Mouse (Mus musculus) lung, adult 2 months (tissue): ENCODE data around the gene E130114P18Rik. TPM values are rescaled to one million over a fixed set of nuclear protein-coding genes. Genes with fewer than 3 reads are reported as not detected.

Experiments
- DNase-seq: peaks from one replicate; pipeline ENCODE4 v3.0.0; 2022
- H3K4me1 ChIP-seq: fragments of 200-500 bp; 2 replicates; pipeline ENCODE4 v1.6.1; 2011; ENCODE audit warnings: low read length; ENCODE audit not compliant: control insufficient read depth, insufficient read depth
- H3K4me3 ChIP-seq: fragments of 200-500 bp; replicated peaks from 2 replicates; pipeline ENCODE3; 2011; ENCODE audit warnings: low read depth, mild to moderate bottlenecking, control low read depth, low read length; ENCODE audit errors: extremely low read depth
- CTCF ChIP-seq: fragments of 200-500 bp; IDR thresholded peaks from 2 replicates; pipeline ENCODE4 v1.5.1; 2011; ENCODE audit warnings: mild to moderate bottlenecking, low read length, control low read depth; ENCODE audit not compliant: insufficient read depth
- POLR2A ChIP-seq: fragments of 200-500 bp; IDR thresholded peaks from 2 replicates; pipeline ENCODE4 v1.6.1; 2011; ENCODE audit warnings: low read depth, mild to moderate bottlenecking, control low read depth, low read length, borderline replicate concordance; ENCODE audit errors: extremely low read depth
- WGBS: fragments of 180-500 bp; shearing (Covaris S2); methylation state at CpG from one replicate; pipeline ENCODE4 v1.1.7; 2018; 5-methylcytosine and 5-hydroxymethylcytosine counted together
- polyA plus RNA-seq: library from polyadenylated mRNA; depleted of rRNA; stranded (reverse); fragments of >200 nt; gene quantifications from 2 replicates; pipeline ENCODE4 v1.2.3, GENCODE M21; 2012

Gene E130114P18Rik
- polyA plus RNA-seq, 1 experiment, result 0.17 TPM

DNA sequence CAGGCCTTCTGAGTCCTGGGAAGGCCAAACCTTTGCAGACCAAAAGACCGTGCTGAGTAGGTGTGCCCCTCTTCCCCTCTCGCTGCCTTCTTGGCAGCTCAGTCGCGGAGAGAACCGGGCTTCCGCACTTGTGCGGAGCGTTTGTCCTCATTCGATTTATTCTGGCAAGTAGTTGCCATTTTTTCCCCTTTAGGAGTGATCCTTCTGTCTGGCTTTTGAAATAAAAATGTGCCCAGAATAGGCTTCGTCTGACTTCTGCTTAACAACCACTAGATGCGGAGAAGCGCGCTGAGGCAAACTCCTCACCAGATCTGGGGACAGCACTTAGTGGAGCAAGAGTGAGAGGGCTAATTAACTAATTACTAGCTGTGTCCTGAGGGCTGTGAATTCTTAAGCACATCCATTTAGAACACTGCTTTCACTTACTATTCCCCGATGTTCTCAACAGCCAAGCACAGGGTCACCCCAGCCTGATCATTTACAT, 19.9 kb downstream of the E130114P18Rik start:
- peak overlapping the region; percentile 99 for H3K4me3 ChIP-seq
- no peak for TF ChIP-seq POLR2A
- peak; percentile 18; the same call in 1 of the 2 replicates for TF ChIP-seq CTCF
- WGBS, result 2% methylated on average over 14 of the region's 14 CpGs
- peak; percentile 55 for DNase-seq
- H3K4me1 ChIP-seq, result peaks cover 5% of the 10 kb centered on the region

DNA sequence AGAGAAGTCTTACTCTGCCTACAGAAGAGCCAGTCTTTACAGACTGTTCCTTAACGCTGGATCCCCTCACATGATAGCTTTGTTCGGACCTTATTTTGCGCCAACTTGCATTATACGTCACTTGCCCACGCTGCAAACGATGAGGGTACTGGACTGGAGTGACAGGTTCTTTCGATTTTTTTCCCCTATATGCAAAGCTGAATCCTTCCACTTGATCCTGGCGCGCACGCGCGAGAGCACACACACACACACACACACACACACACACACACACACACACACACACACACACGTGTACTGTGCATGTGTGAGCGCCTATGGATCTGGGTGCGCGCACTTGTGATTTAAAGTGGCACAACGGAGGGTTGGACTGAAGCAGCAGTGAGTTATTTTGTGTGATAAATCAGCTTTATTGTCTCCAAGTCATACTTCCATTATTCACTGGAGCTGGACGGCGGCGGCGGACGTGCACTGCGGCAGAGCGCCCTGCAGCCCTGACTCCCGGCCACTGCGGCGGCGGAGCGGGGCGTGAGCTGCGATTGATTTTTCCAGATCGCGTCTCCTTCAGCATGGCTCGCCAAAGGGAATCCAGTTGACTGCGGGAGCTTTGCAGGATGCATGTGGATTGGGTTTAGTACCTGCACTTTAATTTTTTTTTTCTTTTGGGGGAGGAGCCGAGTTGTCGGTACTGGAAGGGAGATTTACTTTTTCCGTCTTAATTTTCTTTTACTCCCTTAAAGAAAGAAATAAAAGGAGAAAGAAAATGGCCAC, 20.5 kb downstream of the E130114P18Rik start:
- peaks cover 9% of the 10 kb centered on the region for H3K4me1 ChIP-seq
- peak overlapping the region; percentile 99 for H3K4me3 ChIP-seq
- DNase-seq, result peak; percentile 77
- WGBS, result under 1% methylated on average over 38 of the region's 38 CpGs
- TF ChIP-seq CTCF (no peak), POLR2A (no peak)

DNA sequence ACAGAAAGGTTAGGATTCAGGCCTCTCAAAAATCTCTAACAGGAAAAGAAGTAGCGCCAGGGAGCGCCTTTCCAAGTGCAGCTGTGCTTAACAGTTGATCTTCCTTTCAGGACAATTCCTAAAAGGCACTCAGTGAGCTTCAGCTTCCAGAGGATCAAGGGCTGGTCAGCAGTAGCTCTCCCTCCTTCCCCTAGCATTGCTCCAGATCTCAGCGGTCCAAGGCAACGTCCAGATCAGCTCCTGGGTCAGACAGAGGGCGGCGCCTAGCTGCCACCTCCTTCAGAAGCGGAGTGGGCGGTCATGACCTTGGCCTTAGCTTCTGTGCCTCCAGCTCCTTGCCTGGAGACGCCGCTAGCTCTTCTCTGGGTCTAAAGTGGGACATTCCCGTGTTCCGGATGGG, 23.6 kb downstream of the E130114P18Rik start:
- no peak for TF ChIP-seq CTCF
- TF ChIP-seq POLR2A, result peak; percentile 37; the same call in 1 of the 2 replicates
- DNase-seq, result peak; percentile 46
- Histone ChIP-seq H3K4me1 (peaks cover 11% of the 10 kb centered on the region), H3K4me3 (peak overlapping the region; percentile 5)
- WGBS, result 35% methylated on average over 12 of the region's 12 CpGs

GRCm38 (mm10) chr4:97753521-97753920, 24.4 kb downstream of the E130114P18Rik start:
- WGBS, result 57% methylated on average over 1 of the region's 1 CpGs
- H3K4me1 ChIP-seq, result peaks cover 11% of the 10 kb centered on the region
- TF ChIP-seq POLR2A, result no peak
- no peak for TF ChIP-seq CTCF
- no peak overlapping the region for H3K4me3 ChIP-seq
- no peak for DNase-seq

DNA sequence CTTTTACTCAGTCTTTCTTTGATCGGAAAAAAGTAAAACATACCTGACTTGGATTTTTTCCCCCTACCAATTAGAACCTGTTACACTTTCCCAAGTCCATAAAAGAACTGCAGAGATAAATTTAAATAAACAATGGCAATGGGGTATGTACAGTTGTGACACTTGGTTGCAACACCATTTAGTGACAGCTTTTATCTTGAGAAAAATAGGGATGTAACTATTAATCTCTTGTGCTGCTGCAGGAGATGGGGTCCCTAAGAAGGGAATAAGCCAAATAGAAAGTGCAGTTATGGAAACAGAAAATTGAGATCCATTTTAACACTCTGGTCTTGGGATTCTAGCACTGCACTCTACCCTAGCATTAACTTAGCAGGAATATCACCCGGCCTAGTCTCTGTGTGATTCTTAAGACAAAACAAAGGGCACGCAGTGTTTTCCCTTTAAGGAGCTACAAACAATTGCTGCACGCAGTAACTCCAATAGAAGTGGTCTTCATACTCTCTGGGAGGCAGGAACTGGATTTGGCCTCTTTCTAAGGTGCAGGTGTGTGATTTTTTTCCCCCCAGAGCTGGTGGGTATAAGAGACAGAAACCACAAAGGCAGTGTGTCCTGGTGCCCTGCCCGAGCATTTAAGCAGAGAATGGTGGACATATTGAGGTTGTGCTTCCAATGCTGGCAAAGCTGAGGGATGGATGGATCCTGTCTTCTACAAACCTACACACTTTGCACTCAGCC, 25.4 kb downstream of the E130114P18Rik start:
- Histone ChIP-seq H3K4me3 (peak overlapping the region; percentile 74), H3K4me1 (peaks cover 11% of the 10 kb centered on the region)
- DNase-seq, result no peak
- 34% methylated on average over 5 of the region's 5 CpGs for WGBS
- TF ChIP-seq POLR2A (no peak), CTCF (no peak)

DNA sequence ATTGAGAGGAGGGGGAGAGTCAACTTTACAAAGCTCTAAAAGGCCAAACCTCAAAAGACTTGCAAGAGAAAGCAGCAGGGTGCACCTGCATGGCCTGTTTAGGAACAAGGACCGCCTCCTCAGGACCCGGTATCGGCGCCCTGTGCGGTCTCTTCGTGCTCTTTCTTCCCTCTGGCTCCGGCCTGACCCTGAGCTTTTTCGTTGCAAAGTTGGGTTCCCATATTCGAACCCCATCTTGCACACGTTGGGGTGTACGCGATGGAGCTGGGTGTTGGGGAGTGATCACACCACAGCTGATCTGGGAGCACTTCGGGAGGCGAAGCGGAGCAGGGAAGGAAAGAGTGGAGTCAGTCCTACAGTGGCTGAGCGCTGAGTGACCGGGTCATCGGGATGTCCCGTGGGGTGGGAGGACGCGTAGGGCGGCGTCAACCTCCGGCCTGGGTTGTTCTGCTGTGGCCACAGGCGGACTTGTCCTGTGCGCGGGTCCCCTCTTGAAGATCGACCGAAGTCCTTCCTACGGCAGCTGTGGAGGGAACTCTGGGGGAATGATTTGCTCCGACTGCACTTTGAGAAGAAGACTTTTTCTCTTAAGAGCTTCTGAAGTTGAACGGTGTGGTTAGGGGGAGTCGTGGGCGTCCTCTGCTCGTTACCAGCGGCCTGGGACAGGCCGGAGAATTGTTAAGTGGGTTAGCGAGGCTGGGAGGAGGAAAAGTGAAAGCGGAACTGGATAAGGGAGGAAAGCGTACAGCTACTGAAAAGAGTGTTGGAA, 26.2 kb downstream of the E130114P18Rik start:
- WGBS, result under 1% methylated on average over 40 of the region's 40 CpGs

DNA sequence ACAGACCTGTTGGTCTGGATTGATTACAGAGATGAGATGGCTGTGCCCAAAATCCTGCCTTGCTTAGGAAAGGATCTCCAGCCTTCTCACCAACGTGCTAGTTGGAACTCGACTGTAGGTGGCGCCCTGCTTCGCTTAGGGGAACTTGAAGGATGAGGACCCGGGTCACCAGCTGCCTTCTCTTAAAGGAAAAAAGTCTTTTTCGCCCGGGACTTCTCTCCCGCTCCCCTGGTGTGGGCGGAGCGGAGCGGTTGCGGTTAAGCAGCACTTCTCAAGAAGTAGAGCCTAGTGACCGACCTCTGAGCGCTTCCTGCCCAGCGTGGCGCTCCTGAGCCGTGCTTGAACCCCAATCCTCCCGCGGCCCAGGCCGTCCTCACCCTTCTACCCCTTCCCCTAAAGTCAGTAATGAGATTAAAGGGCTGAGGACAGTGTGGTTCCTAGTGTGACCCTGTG, 26.8 kb downstream of the E130114P18Rik start:
- H3K4me1 ChIP-seq, result peaks cover 11% of the 10 kb centered on the region
- DNase-seq, result peak; percentile 91
- peak; percentile 95 for TF ChIP-seq CTCF
- TF ChIP-seq POLR2A, result peak; percentile 66; the same call in 1 of the 2 replicates
- under 1% methylated on average over 20 of the region's 20 CpGs for WGBS
- peak overlapping the region; percentile 74 for H3K4me3 ChIP-seq

More for the DNA sequence above, 26.2 kb downstream of the E130114P18Rik start:
- TF ChIP-seq POLR2A (peak; percentile 97), CTCF (no peak)
- DNase-seq, result peak; percentile 83
- Histone ChIP-seq H3K4me3 (peak overlapping the region; percentile 74), H3K4me1 (peaks cover 11% of the 10 kb centered on the region)

DNA sequence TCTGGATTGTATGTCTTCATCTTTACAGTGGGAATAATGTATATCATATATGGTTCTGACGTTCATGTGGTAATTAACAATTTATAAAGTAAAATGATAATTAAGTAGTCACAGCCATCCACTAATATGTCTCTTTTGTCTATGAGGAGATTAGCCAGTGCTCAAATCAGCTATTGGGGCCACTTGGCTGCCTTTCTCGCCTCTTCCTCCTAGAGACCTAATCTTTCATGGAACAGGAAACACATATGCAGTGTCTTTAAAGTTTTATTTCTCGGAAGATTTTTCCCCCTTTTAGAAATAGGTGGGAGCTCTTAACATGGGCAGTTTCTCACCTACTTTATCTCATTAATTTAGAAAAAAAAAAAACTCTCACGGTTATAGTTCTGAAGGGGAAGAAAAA, 27.5 kb downstream of the E130114P18Rik start:
- 46% methylated on average over 4 of the region's 4 CpGs for WGBS
- Histone ChIP-seq H3K4me3 (no peak overlapping the region), H3K4me1 (peaks cover 11% of the 10 kb centered on the region)
- TF ChIP-seq POLR2A (no peak), CTCF (no peak)
- DNase-seq, result no peak
